Mouse (Mus musculus) adrenal gland (tissue): ENCODE data around the gene Clip4.

Source experiments
- intact Hi-C: fragments of 180-260 bp; cut with DNase I; formaldehyde crosslinking; loops from one replicate; pipeline ENCODE4 v1.15.1; 2025

Gene Clip4

DNA sequence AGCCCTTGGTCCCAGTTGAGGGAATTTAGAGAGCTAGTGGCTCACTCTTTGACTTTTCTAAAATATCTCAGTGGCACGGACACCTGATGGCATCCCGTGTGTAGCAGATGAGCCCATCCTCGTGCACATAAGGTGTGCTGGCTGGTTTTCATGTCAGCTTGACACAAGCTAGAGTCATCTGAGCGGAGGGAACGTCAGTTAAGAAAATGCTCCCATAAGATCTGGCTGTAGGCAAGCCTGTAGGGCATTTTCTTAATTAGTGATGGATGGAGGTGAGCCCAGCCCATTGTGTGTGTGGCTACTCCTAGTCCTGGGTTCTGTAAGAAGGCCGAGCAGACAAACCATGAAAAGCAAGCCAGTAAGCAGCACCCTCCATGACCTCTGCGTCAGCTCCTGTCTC, 103.7 kb downstream of the Clip4 start:
- intact Hi-C loops: loop anchor here (5.0 to 10.0 kb wide), 2 partner anchors 177 to 320 kb away; partner anchors contain the start of gene Spdya

DNA sequence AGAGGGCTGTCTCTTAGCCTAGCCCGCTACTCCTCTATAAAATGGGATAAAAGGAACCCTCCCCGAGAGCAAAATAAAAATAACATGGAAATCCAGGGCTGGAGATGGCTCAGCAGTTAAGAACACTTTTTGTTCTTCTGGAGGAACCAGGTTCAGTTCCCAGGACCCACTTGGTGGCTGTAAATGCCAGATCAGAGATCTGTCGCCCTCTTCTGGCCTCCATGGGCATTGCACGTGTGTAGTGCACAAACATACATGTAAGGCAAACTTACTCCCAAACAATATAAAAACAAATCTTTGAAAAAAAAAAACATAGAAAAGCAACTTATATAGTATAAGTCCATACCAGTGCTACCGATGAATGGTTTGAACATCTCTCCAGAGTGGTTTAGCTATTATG, 104.7 kb downstream of the Clip4 start:
- intact Hi-C loops: loop anchor here (5.0 to 10.0 kb wide), 2 partner anchors 178 to 321 kb away; partner anchors contain the start of gene Spdya

DNA sequence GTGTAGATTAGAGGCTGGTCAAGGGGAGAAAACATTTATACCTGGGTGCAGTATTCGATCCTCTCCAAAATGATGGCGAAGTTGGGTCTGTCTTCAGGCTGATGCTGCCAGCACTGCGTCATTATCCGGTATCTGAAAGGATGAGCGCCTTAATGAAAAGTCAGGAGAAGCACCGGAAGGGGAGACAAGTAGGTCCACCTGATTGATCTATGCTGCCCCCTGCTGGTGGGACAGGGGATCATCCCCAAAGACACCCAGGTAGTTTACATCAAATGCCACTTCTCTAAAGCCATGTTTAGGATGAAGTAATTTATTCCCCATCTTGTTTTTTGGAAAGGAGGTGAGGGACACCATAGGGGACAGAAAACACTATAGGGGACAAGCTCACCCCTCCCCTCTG, 105.8 kb downstream of the Clip4 start:
- intact Hi-C loops: loop anchor here (2.0 to 10.0 kb wide), 3 partner anchors 179 to 322 kb away; partner anchors contain the start of gene Spdya

DNA sequence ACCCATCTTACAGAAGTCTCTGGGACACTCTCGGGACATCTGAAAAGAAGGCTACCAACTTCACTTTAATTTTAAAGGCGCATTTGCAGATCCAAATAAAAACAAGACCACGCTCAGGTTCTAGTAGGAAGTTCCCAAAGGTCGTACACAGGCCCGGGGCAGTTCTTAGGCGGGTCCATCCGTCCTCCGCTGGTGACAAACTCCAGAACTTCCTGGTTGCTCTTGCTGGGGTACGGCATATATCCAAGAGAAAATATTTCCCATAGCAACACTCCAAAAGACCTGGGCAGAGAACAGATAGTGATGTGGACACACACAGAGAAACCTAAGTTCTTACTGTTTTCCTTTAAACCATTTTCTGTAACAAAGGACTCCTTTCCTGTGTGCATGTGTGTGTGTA, 106.5 kb downstream of the Clip4 start:
- intact Hi-C loops: loop anchor here (2.0 to 10.0 kb wide), 3 partner anchors 180 to 322 kb away; partner anchors contain the start of gene Spdya

DNA sequence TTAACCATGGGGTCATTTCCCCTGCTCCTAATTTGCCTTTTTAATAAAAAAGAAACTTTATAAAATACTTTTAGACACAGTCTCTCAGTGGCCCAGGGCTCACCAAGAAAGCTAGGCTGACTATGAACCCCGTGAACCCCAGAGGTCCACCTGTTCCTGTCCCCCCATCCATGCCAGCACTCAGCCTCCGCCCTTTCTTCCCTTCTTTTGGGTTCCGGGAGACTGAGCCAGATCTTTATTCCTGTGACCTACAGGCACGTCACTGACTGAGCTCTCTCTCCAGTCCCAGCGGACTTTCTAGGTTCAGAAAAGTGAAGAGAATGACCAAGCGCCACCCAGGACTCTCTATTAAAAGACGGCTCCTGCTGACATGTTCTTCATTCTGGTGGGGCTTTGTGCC, 107.2 kb downstream of the Clip4 start:
- intact Hi-C loops: loop anchor here (2.0 to 10.0 kb wide), 2 partner anchors 181 to 213 kb away; no protein-coding TSS in a partner anchor

DNA sequence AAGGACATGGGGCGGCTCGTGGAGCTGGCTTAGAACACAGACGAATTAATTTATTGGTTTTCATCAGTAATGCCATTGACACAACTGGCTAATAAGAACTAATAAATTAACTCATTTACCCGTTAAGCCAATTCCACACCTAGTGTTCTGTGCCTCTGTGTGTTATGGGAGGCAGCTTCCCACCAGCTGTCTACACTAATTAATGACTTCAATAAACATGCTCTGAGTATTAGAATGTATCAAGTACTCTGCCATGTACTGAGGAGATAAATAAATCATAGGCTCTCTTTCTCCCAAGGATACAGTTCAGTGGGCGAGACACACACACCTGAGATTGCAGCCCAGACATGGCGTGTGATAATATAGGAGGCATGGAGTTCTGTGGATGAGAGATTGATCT, 113.1 kb downstream of the Clip4 start:
- intact Hi-C loops: no loop called here

- intact Hi-C loops: loop anchor here (5.0 kb wide), 1 partner anchor 333 kb away; no protein-coding TSS in a partner anchor
Measured at GRCm38 (mm10) chr17:71909107-71909506, 140.8 kb downstream of the Clip4 start.

DNA sequence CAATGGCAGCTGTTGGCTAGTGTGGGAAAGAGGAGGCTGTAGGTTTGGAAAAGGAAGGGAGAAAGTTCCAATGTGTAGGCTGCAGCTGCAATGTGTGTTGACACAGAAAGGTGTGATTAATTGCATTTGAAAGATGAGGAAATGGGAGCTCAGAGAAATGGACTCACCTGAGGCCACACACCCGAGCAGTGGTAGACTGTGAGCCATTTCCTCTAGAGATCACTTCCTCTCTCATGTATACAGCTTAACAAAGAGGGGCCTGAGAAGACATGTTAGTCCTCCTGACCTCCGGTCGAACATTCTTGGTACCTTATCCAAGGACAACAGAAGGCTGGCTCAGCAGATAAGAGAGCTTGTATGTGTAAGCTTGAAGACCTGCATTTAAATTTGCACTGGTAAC, 144.9 kb downstream of the Clip4 start:
- intact Hi-C loops: no loop called here
